Mouse (Mus musculus): ENCODE data around the gene Med21.

Gene Med21

GRCm38 (mm10) chr6:146640068-146640965, 2.0 kb upstream of the Med21 start:
- no peak for DNase-seq

DNA sequence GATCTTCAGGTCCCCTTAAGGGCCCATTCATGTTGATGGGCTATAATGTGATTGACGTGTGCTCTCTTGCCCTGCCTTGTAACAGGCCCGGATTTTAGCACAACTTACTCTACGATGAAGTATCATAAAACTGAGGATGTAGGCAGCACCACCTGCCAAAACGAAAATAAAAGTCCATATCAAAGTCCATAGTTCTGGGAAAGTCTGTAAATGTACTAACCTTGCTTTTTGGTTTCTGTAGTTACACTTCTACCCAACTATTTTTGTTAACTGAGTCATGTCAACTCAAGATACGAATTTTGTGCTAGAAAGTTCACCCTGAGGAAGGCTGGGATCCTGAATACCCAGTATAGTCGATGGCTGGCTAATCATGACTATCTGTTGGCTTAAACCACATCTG, 1.4 kb upstream of the Med21 start:
- no peak for DNase-seq

- no peak for DNase-seq
Measured at GRCm38 (mm10) chr6:146641621-146642210, 631 bp upstream of the Med21 start.

DNA sequence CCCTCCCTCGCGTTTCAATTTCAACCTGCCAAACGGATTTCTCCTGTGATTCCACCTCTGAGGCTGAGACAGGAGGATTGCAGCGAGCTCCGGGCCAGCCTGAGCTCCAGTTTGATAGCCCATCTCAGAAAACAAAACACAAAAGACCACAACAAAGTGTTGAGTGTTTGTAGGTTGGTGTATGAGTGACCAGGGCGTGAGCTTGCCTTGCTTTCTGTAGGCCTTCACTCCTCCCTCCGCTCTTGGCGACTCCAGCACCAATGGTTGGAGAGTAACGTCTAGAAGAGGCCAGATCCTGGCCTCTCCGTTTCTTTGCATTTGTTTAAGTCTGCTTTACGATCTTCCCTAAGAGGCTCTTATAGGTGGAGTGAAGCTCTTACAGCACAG, 830 bp downstream of the Med21 start:
- no peak for DNase-seq

DNA sequence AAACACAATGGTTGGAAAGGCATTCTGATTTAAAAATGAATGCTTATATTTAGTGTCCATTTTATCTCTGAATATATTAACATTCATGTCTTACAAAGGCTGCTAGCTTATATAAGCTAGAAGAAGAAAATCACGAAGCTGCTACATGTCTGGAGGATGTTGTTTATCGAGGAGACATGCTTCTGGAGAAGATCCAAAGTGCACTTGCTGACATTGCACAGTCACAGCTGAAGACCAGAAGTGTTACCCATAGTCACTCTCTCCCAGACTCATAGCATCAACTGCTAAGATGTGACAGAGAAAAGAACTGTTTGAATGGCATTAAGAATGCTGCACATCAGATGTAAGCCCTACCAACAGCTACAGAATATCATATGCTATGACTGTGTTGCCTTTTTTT, 7.7 kb downstream of the Med21 start:
- no peak for DNase-seq

DNA sequence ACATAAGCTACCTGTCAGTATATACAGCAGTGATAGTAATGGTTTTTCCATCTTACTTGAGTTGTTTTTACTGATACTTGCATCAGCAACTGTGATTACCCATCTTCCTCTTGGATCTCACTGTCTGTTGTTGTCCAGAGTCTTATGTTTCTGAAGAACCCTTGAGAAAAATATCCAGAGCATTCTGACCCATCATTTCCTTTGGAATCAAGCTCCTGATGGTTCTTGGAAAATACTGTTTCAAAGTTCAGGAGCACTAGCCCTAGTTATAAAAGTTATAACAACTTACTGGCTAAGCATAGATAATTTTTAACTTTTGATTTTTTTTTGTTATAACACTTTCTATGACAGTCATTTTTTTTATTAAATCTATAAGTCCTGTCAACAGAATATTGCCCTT, 9.1 kb downstream of the Med21 start:
- no peak for DNase-seq

- DNase-seq: no peak
Measured at GRCm38 (mm10) chr6:146653197-146653596, 10.8 kb downstream of the Med21 start.

DNA sequence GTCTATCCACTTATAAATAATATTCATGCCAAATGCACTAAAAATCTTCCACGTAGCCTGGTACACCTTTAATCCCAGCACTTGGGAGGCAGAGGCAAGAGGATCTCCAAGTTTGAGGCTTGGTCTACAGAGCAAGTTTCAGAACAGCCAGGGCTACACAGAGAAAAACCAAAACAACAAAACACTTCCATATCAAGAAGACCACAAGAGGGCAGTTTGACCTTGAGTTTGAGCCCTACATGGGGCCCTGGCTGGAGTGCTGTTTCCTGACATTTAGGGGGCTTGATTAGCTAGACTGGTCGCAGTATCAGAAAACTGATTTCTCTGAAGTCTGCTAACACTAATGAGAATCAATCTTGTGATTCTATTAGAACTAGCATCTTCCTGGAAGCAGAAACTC, 18.2 kb downstream of the Med21 start:
- DNase-seq: no peak

- no peak for DNase-seq
Measured at GRCm38 (mm10) chr6:146661655-146662054, 19.3 kb downstream of the Med21 start.

DNA sequence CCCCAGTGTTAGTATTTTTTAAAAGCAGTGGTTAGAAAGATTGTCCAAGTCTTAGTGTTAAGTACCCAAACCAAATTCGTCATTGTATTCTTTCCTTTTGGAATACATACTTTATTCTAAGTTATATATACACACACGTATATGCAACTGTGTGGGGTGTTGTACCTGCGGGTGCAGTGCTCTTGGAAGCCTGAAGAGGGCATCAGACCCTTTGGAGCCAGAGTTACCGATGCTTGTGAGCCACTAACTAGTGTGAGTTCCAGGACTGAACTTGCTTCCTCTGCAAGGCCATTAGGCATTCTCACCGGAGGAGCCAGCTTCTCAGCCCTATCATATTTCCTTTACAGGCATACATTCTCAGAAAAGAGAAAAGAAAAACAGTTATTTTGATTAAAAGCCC, 20.3 kb downstream of the Med21 start:
- peak; percentile 28 for DNase-seq

DNA sequence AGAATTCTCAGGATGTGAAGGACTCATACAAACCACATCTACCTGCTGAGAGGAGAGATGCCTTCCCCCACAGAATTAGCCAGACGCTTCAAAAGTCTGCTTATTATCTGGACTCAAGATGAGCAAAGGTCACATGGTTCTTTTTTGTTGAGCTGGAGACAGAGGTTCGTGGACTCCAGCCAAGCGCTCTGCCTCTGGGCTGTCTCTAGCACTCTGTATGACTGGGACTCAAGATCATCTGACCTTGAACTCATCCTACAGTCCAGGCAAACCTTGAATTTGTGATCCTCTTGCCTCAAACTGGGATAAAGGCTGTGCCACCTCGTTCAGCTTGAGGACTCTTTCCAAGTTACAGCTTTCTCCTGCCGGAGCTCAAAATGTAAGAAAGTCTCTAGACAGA, 21.8 kb downstream of the Med21 start:
- DNase-seq: no peak

GRCm38 (mm10) chr6:146664917-146665316, 22.6 kb downstream of the Med21 start:
- no peak for DNase-seq

- DNase-seq: no peak
Measured at GRCm38 (mm10) chr6:146665408-146665807, 23.1 kb downstream of the Med21 start.

GRCm38 (mm10) chr6:146666811-146667210, 24.5 kb downstream of the Med21 start:
- DNase-seq: no peak

DNA sequence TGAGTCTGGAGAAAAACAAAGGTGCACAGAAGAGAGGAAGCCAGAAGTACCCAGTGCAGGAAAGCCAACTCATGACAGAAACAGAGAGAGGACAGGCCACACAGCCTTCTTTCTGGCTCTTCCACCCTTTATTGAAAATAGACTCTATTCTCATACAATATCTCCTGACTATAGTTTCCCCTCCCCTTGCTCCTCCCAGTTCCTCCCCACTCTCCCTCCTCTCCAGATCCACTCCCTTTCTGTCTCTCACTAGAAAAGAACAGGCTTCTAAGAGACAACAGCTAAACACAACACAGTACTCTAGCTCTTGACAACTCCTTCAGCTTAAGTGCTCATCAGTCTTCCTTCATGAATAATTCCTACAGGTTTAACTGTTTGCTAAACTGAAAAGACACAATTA, 26.3 kb downstream of the Med21 start:
- DNase-seq: no peak

- DNase-seq: no peak
Measured at GRCm38 (mm10) chr6:146670956-146671855, 28.9 kb downstream of the Med21 start.

DNA sequence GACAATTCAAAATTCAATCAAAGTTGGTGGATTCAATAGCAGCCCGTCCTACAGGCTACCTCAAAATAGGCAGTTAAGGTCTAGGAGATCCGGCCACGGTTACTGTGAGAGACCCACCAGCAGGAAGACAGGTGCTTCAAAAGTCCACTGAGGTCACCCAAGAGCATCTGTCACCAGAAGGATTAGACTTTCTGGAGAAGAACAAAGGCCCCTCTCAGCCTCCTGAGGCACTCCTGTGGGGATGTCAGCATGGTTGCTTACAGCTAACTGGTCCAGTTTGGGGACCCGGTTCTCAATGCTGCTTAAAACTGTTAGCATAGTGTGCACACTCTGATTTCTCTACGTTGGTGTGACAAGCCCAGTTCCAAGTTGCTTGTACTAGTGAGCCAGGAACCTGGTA, 29.8 kb downstream of the Med21 start:
- DNase-seq: no peak

DNA sequence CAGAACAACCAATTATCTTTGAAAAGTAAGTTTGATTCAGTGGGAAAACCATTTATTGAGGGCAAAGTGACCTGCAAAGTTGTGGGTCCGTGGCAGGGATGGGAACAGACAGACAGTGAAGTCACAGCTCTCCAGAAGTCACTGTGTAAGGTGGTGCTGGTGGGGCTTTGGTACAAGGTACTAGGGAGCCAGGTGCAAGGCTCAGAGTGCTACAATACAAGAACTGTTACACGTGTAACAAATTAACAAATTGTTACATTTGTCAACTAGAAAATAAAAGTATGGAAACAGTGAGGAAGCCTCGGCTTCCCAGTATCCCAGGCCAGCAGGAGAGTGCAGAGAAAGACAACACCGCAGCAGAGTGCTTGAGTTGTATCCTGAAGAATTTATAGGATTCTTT, 31.3 kb downstream of the Med21 start:
- no peak for DNase-seq

GRCm38 (mm10) chr6:146674420-146674819, 32.1 kb downstream of the Med21 start:
- DNase-seq: no peak

GRCm38 (mm10) chr6:146674881-146675536, 32.7 kb downstream of the Med21 start:
- no peak for DNase-seq

GRCm38 (mm10) chr6:146676904-146677303, 34.6 kb downstream of the Med21 start:
- no peak for DNase-seq

GRCm38 (mm10) chr6:146678136-146679070, 36.1 kb downstream of the Med21 start:
- DNase-seq: no peak

Measured in cerebellum, postnatal 36 days (tissue).